Mouse (Mus musculus) midbrain, embryonic 15.5 days (tissue): Measurements from ENCODE around the gene Ikzf3. TPM values are rescaled to one million over a fixed set of nuclear protein-coding genes. Genes with fewer than 3 reads are reported as not detected.
A peak's percentile ranks its signal among the peaks of the same experiment; 100 is the strongest.

Experiments used
- ATAC-seq: fragments of 200-750 bp; cut with Nextera tagmentation; replicated peaks from 2 replicates; pipeline ENCODE4 v1.8.0; 2017; ENCODE audit warnings: moderate TSS enrichment
- H3K27ac ChIP-seq: fragments of 300-500 bp; sonication (generic); 2 replicates; pipeline ENCODE4 v1.5.1; 2015; ENCODE audit warnings: mild to moderate bottlenecking, inconsistent platforms
- H3K27me3 ChIP-seq: fragments of 300-500 bp; sonication (generic); replicated peaks from 2 replicates; pipeline ENCODE4 v1.6.1; 2015; ENCODE audit warnings: inconsistent platforms
- H3K36me3 ChIP-seq: fragments of 300-500 bp; sonication (generic); replicated peaks from 2 replicates; pipeline ENCODE4 v1.6.1; 2015; ENCODE audit warnings: inconsistent platforms
- H3K4me1 ChIP-seq: fragments of 300-500 bp; sonication (generic); 2 replicates; pipeline ENCODE4 v1.6.1; 2015; ENCODE audit warnings: inconsistent platforms
- H3K4me2 ChIP-seq: fragments of 300-500 bp; sonication (generic); 2 replicates; pipeline ENCODE4 v1.6.1; 2015; ENCODE audit warnings: inconsistent platforms, mild to moderate bottlenecking, moderate library complexity
- H3K4me3 ChIP-seq: fragments of 300-500 bp; sonication (generic); 2 replicates; pipeline ENCODE4 v1.5.1; 2015; ENCODE audit warnings: mild to moderate bottlenecking, inconsistent platforms
- H3K9ac ChIP-seq: fragments of 300-500 bp; sonication (generic); 2 replicates; pipeline ENCODE4 v1.6.1; 2015; ENCODE audit warnings: mild to moderate bottlenecking, inconsistent platforms
- H3K9me3 ChIP-seq: fragments of 300-500 bp; sonication (generic); 2 replicates; pipeline ENCODE4 v1.6.1; 2016; ENCODE audit warnings: inconsistent platforms
- WGBS: fragments of 180-500 bp; shearing (Covaris S2); methylation state at CpG from one replicate; pipeline ENCODE4 v1.1.7; 2015; ENCODE audit warnings: mixed read lengths; 5-methylcytosine and 5-hydroxymethylcytosine counted together
- polyA plus RNA-seq: library from polyadenylated mRNA; unstranded; fragments of >200 nt; fragmentation: Nextera tagmentation; extraction: Ambion mirVana; gene quantifications from 2 replicates; pipeline ENCODE4 v1.2.1, GENCODE M21; 2015

Ikzf3 gene
- polyA plus RNA-seq, 1 experiment from 2014 or later, result 0.04 TPM

GRCm38 (mm10) chr11:98446562-98447474, 99.0 kb downstream of the Ikzf3 start:
- Histone ChIP-seq H3K27me3 (peaks cover 27% of the 10 kb centered on the region), H3K4me2 (peak overlapping the region; percentile 21), H3K36me3 (no peaks in the 10 kb centered on the region), H3K4me1 (peaks cover 8% of the 10 kb centered on the region), H3K4me3 (no peak overlapping the region), H3K27ac (no peak overlapping the region), H3K9me3 (no peaks in the 10 kb centered on the region), H3K9ac (peak overlapping the region; percentile 14; the same call in 1 of the 2 replicates)
- ATAC-seq, result no peak
- 4% methylated on average over 33 of the region's 33 CpGs for WGBS

DNA sequence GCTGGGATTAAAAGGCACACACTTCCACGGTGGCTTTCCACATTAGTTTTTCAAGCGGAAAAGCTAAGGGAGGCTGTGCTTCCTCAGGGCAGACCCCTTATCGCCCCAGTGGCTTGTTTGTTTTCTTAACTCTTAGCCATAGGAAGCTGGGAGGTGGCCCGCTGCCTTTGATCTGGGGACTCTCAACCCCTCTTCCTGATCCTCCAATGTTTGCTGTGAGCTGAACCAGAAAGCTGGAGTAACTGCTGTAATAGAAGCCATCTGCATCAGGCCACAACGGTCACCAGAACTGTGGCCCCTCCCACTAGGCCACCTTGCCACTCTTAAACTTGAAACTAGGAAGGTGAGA, 99.6 kb downstream of the Ikzf3 start, which contains the start of gene Grb7:
Gene Grb7 (plus strand): TSS at position 182 of the 349 bp plus-strand sequence.
- H3K27ac ChIP-seq, result no peak within 1 kb of the TSS
- peaks cover 27% of the 10 kb centered on the region for H3K27me3 ChIP-seq
- WGBS, result 8% methylated on average over 5 of the region's 5 CpGs
- peaks cover 8% of the 10 kb centered on the region for H3K4me1 ChIP-seq
- H3K9me3 ChIP-seq, result no peaks in the 10 kb centered on the region
- H3K4me2 ChIP-seq, result peak within 1 kb of the TSS; percentile 21
- H3K9ac ChIP-seq, result peak within 1 kb of the TSS; percentile 14; the same call in 1 of the 2 replicates
- no peak within 1 kb of the TSS for H3K4me3 ChIP-seq
- no peak for ATAC-seq
- no peaks in the 10 kb centered on the region for H3K36me3 ChIP-seq

- H3K9ac ChIP-seq, result no peak overlapping the region
- no peak for ATAC-seq
- no peak overlapping the region for H3K4me3 ChIP-seq
- 63% methylated on average over 4 of the region's 4 CpGs for WGBS
- peaks cover 27% of the 10 kb centered on the region for H3K27me3 ChIP-seq
- no peaks in the 10 kb centered on the region for H3K36me3 ChIP-seq
- H3K27ac ChIP-seq, result no peak overlapping the region
- peaks cover 8% of the 10 kb centered on the region for H3K4me1 ChIP-seq
- H3K9me3 ChIP-seq, result no peaks in the 10 kb centered on the region
- no peak overlapping the region for H3K4me2 ChIP-seq
These were observed 100.2 kb downstream of the Ikzf3 start for GRCm38 (mm10) chr11:98445679-98446078.

DNA sequence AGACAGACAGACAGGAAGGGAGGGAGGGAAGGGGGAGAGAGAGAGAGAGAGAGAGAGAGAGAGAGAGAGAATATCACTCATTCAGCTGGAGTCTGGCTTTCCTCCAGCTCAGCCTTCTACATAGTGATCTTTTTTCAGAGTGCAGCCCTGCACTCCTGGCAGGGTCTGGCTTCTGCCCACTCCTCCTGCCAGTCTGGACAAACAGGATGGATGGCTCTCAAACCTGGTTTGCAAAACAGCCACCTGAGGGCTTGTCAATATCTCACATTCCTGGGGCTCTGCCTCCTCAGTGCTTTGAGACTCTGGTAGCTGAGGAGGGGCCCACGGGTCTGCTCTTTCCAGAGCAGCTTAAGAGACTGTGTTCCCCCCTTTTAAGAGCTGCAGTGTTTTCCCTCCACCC, 100.6 kb downstream of the Ikzf3 start:
- Histone ChIP-seq H3K27me3 (peaks cover 27% of the 10 kb centered on the region), H3K36me3 (no peaks in the 10 kb centered on the region), H3K27ac (no peak overlapping the region), H3K4me1 (peaks cover 8% of the 10 kb centered on the region), H3K9me3 (no peaks in the 10 kb centered on the region), H3K4me3 (no peak overlapping the region), H3K4me2 (no peak overlapping the region), H3K9ac (no peak overlapping the region)
- WGBS, result 47% methylated on average over 1 of the region's 1 CpGs
- no peak for ATAC-seq

GRCm38 (mm10) chr11:98443688-98444087, 102.1 kb downstream of the Ikzf3 start:
- ATAC-seq, result no peak
- WGBS, result 91% methylated on average over 1 of the region's 1 CpGs
- no peaks in the 10 kb centered on the region for H3K9me3 ChIP-seq

GRCm38 (mm10) chr11:98438331-98439158, 107.3 kb downstream of the Ikzf3 start, which contains the start of gene Mien1:
Gene Mien1 (minus strand): TSS chr11:98438991.
- peak; percentile 94 for ATAC-seq
- Histone ChIP-seq H3K9ac (peak within 1 kb of the TSS; percentile 67), H3K4me2 (peak within 1 kb of the TSS; percentile 68), H3K4me1 (peaks cover 9% of the 10 kb centered on the region), H3K4me3 (peak within 1 kb of the TSS; percentile 74), H3K27me3 (no peaks in the 10 kb centered on the region), H3K27ac (peak within 1 kb of the TSS; percentile 79), H3K9me3 (no peaks in the 10 kb centered on the region), H3K36me3 (no peaks in the 10 kb centered on the region)
- WGBS, result 3% methylated on average over 43 of the region's 43 CpGs

More at GRCm38 (mm10) chr11:98443688-98444087, 102.1 kb downstream of the Ikzf3 start:
- H3K4me1 ChIP-seq, result peaks cover 8% of the 10 kb centered on the region
- peaks cover 27% of the 10 kb centered on the region for H3K27me3 ChIP-seq
- H3K4me2 ChIP-seq, result no peak overlapping the region
- H3K4me3 ChIP-seq, result no peak overlapping the region
- H3K27ac ChIP-seq, result no peak overlapping the region
- no peaks in the 10 kb centered on the region for H3K36me3 ChIP-seq
- no peak overlapping the region for H3K9ac ChIP-seq

GRCm38 (mm10) chr11:98437441-98437840, 108.4 kb downstream of the Ikzf3 start:
- H3K27me3 ChIP-seq, result no peaks in the 10 kb centered on the region
- 90% methylated on average over 6 of the region's 6 CpGs for WGBS
- H3K4me2 ChIP-seq, result no peak overlapping the region; the same call in 1 of the 2 replicates
- no peak overlapping the region for H3K9ac ChIP-seq
- H3K4me3 ChIP-seq, result 0 out of 2 replicates have a peak overlapping the region, but pooled peaks have one; percentile 74
- H3K36me3 ChIP-seq, result no peaks in the 10 kb centered on the region
- H3K9me3 ChIP-seq, result no peaks in the 10 kb centered on the region
- no peak for ATAC-seq
- peaks cover 9% of the 10 kb centered on the region for H3K4me1 ChIP-seq
- H3K27ac ChIP-seq, result no peak overlapping the region

DNA sequence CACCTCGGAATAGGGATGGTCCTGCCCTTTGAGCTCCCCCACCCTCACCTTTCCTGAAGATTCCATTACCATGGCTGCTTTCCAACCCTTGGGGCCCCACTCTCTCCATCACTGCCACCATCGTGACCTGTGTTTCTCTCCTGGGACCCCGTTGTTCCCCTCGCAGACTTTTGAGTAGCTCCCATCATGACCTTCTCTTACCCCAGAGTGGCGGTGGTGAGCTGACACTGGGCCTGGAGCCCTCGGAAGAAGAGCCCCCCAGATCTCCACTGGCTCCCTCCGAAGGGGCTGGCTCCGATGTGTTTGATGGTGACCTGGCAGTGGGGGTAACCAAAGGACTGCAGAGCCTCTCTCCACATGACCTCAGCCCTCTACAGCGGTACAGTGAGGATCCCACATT, 110.1 kb downstream of the Ikzf3 start:
- Histone ChIP-seq H3K4me2 (no peak overlapping the region), H3K9ac (no peak overlapping the region), H3K27me3 (no peaks in the 10 kb centered on the region), H3K4me3 (no peak overlapping the region), H3K9me3 (no peaks in the 10 kb centered on the region), H3K4me1 (peaks cover 9% of the 10 kb centered on the region), H3K27ac (no peak overlapping the region), H3K36me3 (no peaks in the 10 kb centered on the region)
- WGBS, result 91% methylated on average over 9 of the region's 9 CpGs
- no peak for ATAC-seq

GRCm38 (mm10) chr11:98431743-98432502, 113.9 kb downstream of the Ikzf3 start:
- H3K9ac ChIP-seq, result no peak overlapping the region
- H3K27ac ChIP-seq, result no peak overlapping the region
- H3K9me3 ChIP-seq, result no peaks in the 10 kb centered on the region
- no peaks in the 10 kb centered on the region for H3K27me3 ChIP-seq
- no peaks in the 10 kb centered on the region for H3K36me3 ChIP-seq
- H3K4me2 ChIP-seq, result no peak overlapping the region
- 80% methylated on average over 9 of the region's 9 CpGs for WGBS
- no peaks in the 10 kb centered on the region for H3K4me1 ChIP-seq
- no peak overlapping the region for H3K4me3 ChIP-seq
- no peak for ATAC-seq

GRCm38 (mm10) chr11:98428436-98428835, 117.4 kb downstream of the Ikzf3 start:
- no peaks in the 10 kb centered on the region for H3K36me3 ChIP-seq
- no peak overlapping the region for H3K9ac ChIP-seq
- no peak overlapping the region for H3K4me2 ChIP-seq
- ATAC-seq, result no peak
- no peaks in the 10 kb centered on the region for H3K27me3 ChIP-seq
- H3K9me3 ChIP-seq, result no peaks in the 10 kb centered on the region
- WGBS, result 77% methylated on average over 5 of the region's 5 CpGs
- H3K4me1 ChIP-seq, result no peaks in the 10 kb centered on the region
- H3K4me3 ChIP-seq, result no peak overlapping the region
- no peak overlapping the region for H3K27ac ChIP-seq

DNA sequence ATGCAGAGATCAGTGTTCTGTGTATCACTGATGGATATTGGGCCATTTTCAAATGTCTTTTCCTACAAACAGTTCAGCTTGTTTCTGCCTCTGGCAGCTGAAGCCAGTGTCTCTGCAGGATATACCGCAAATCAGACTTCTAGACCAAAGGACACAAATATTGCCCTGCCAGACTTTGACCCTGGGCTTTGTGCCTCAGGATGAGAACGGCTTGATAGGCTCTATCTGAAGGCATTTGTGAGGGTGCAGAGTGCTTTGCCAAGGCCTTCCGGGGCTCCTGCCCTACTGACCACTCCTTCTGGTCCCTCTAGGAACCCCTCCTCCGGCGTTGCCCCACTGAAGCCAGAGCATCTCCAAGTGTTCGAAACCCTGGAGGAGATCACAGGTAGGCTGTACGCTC, 119.2 kb downstream of the Ikzf3 start:
- Histone ChIP-seq H3K36me3 (no peaks in the 10 kb centered on the region), H3K27ac (no peak overlapping the region), H3K9ac (no peak overlapping the region), H3K9me3 (no peaks in the 10 kb centered on the region), H3K4me1 (no peaks in the 10 kb centered on the region), H3K4me3 (no peak overlapping the region), H3K27me3 (no peaks in the 10 kb centered on the region), H3K4me2 (no peak overlapping the region)
- WGBS, result 94% methylated on average over 7 of the region's 7 CpGs
- no peak for ATAC-seq
